Mouse (Mus musculus) hindbrain, embryonic 14.5 days (tissue): Measurements from ENCODE around the gene Snx3. TPM values are rescaled to one million over a fixed set of nuclear protein-coding genes. Genes with fewer than 3 reads are reported as not detected.

Experiments used
- ATAC-seq: fragments of 200-750 bp; cut with Nextera tagmentation; 2 replicates; pipeline ENCODE4 v1.8.0; 2017; ENCODE audit warnings: moderate number of reproducible peaks, mild to moderate bottlenecking, moderate TSS enrichment, moderate library complexity; ENCODE audit not compliant: low FRiP score
- DNase-seq: peaks from one replicate; pipeline ENCODE4 v3.0.0-alpha.2; 2015; ENCODE audit warnings: low spot score
- H3K27ac ChIP-seq: fragments of 300-500 bp; sonication (generic); 2 replicates; pipeline ENCODE4 v1.5.1; 2014; ENCODE audit warnings: mild to moderate bottlenecking, moderate library complexity
- H3K27me3 ChIP-seq: fragments of 300-500 bp; sonication (generic); 2 replicates; pipeline ENCODE4 v1.6.1; 2014; ENCODE audit warnings: mild to moderate bottlenecking, low read length, mixed read lengths; ENCODE audit not compliant: control insufficient read depth, insufficient read depth
- H3K36me3 ChIP-seq: fragments of 300-500 bp; sonication (generic); replicated peaks from 2 replicates; pipeline ENCODE4 v1.6.1; 2014; ENCODE audit not compliant: control insufficient read depth, insufficient read depth
- H3K4me1 ChIP-seq: fragments of 300-500 bp; sonication (generic); replicated peaks from 2 replicates; pipeline ENCODE4 v1.6.1; 2014; ENCODE audit warnings: antibody characterized with exemption, low read length, mixed read lengths; ENCODE audit not compliant: control insufficient read depth, insufficient read depth
- H3K4me2 ChIP-seq: fragments of 300-500 bp; sonication (generic); replicated peaks from 2 replicates; pipeline ENCODE4 v1.6.1; 2014; ENCODE audit warnings: mild to moderate bottlenecking, moderate library complexity
- H3K4me3 ChIP-seq: fragments of 300-500 bp; sonication (generic); replicated peaks from 2 replicates; pipeline ENCODE4 v1.5.1; 2014; ENCODE audit warnings: mild to moderate bottlenecking, low read length
- H3K9ac ChIP-seq: fragments of 300-500 bp; sonication (generic); 2 replicates; pipeline ENCODE4 v1.6.1; 2014
- H3K9me3 ChIP-seq: fragments of 300-500 bp; sonication (generic); 2 replicates; pipeline ENCODE4 v1.6.1; 2016; ENCODE audit warnings: low read length; ENCODE audit not compliant: control insufficient read depth
- whole genome bisulfite sequencing: fragments of 180-500 bp; shearing (Covaris S2); extraction: QIAGEN DNeasy Blood & Tissue Kit; methylation state at CpG from one replicate; pipeline ENCODE4 v1.1.7; 2014; 5-methylcytosine and 5-hydroxymethylcytosine counted together
- polyA plus RNA-seq: library from polyadenylated mRNA; unstranded; fragments of >200 nt; fragmentation: Nextera tagmentation; extraction: Ambion mirVana; gene quantifications from 2 replicates; pipeline ENCODE4 v1.2.1, GENCODE M21; 2014

Snx3 gene
- polyA plus RNA-seq, 1 experiment from 2014 or later: 296 TPM

DNA sequence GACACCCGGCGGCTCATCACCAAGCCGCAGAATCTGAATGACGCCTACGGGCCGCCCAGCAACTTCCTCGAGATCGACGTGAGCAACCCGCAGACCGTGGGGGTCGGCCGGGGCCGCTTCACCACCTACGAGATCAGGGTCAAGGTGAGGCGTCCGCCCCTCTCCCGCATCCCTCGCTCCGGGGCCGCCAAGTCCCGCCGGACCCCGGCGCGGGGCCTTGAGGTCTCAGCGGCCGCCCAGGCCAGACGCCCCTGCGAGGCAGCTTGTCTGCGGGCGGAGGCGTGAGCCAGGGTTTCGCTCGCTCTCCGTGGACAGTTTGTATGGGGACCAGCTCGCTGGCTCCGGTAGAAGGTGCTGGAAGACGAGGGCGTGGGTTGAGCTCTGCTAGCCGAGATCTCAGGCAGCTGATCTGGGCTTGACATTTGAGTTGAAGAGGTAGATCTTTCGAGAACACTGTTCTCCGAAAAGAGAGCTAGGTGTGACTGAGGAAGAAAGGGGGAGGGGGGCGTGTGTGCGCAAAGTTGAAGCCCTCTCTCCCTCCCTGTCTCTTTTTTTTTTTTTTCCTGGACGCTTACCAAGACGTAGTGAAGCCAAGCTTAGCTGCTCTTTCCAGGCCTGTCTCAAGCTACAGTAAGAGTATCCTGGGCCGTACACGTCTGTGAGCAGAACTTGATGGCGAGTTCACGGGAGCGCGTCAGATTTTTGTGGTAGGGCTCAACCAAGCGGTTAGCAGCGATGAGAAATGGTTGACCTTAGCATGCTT lies 700 bp downstream of the Snx3 start:
- Histone ChIP-seq H3K9me3 (no peaks in the 10 kb centered on the region), H3K4me2 (peak overlapping the region; percentile 84), H3K4me1 (peaks cover 15% of the 10 kb centered on the region), H3K36me3 (0 out of 2 replicates have a peak, but pooled peaks cover 3% of the 10 kb centered on the region), H3K4me3 (peak overlapping the region; percentile 90), H3K27me3 (no peaks in the 10 kb centered on the region), H3K9ac (peak overlapping the region; percentile 93), H3K27ac (peak overlapping the region; percentile 98)
- peak; percentile 32 for ATAC-seq
- under 1% methylated on average over 53 of the region's 55 CpGs for WGBS
- DNase-seq: peak; percentile 63

DNA sequence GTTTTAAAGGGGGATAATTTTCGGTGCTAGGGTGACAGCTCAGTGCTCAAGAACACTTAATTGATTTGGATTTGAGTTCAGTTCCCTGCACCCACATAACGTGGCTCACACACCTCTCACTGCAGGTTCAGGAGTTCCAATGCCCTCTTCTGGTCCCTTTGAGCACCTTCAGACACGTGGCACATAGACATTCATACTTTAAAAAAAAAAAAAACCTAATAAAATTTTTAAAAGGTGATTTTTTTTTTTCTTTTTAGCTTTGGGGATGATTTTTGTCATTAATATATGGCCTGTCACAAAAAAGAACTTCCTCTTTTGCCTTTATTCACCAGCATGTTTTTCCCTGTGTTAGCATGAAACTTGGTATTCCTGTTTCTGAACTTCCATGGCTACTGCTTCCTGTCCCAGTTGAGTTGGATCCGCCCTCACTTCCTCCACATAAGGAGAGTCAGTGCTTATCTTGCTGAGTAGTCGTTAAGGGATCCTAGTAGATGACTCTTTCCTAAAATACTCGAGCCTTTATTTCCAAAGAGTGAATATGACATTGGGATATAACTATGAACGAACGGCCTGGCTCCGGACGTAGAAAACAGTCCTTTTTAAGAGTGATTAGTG lies 2.4 kb downstream of the Snx3 start:
- peaks cover 15% of the 10 kb centered on the region for H3K4me1 ChIP-seq
- peaks cover 6% of the 10 kb centered on the region for H3K36me3 ChIP-seq
- DNase-seq (no peak), ATAC-seq (no peak)
- no peak overlapping the region for H3K4me3 ChIP-seq
- H3K4me2 ChIP-seq: no peak overlapping the region
- no peaks in the 10 kb centered on the region for H3K27me3 ChIP-seq
- no peak overlapping the region for H3K27ac ChIP-seq
- H3K9ac ChIP-seq: no peak overlapping the region
- H3K9me3 ChIP-seq: no peaks in the 10 kb centered on the region
- 89% methylated on average over 10 of the region's 10 CpGs for WGBS

DNA sequence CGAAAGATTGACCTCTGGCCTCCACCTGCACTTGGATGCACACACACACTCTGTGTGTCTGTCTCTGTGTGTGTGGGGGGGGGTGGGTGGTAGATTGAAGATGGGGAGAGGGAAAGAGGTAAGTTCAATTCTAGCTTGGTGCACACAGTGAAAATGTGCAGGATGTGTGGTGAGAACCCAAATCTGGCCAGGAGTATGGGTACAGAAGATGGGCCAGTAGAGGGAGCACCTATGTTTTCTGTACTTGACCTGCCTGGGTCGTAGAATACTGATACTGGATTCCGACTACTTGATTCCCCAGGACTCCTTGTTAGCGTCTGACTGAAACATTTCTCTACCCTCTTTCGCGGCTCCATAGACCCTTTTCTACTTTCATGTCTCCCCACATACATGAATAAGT lies 8.3 kb downstream of the Snx3 start:
- DNase-seq (no peak), ATAC-seq (no peak)
- Histone ChIP-seq H3K4me3 (no peak overlapping the region), H3K4me2 (no peak overlapping the region), H3K9me3 (no peaks in the 10 kb centered on the region), H3K36me3 (peaks cover 6% of the 10 kb centered on the region), H3K27ac (no peak overlapping the region), H3K4me1 (no peaks in the 10 kb centered on the region), H3K27me3 (no peaks in the 10 kb centered on the region), H3K9ac (no peak overlapping the region)
- WGBS: 90% methylated on average over 6 of the region's 6 CpGs

DNA sequence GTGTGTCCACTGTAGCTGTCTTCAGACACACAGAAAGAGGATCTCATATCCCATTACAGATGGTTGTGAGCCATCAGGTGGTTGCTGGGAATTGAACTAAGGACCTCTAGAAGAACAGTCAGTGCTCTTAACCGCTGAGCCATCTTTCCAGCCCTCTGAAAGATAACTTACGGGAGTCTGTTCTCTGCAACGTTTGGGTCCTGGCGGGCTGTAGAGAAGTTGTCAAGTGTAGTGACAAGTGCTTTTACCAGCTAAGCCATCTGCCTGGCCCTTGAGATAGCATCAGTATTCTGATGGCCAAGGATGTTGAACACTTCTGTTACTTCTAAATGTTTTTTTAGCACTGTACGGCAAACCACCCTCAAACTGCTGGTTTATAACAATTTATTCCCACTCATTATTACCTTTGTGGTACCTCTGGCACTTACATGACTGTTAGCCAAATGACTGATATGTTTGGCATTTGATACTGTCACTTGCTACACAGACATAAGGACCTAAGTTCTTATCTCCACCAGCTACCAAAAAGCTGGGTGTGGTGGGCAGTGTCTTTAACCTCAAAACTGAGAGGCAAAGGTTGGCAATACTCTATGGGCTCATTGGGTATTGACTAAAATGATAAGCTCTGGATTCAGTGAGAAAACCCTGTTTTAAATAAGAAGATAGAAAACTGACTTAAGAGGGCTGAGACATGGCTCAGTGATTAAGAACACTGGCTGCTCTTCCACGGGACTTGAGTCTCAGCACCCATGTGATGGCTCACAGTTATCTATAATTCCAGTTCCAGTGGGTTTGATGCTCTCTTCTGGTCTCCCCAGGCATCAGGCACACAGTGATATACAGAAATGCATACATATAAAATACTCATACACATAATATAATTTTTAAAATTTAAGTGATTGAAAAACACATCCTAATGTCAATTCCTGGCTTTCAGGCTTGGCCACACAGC lies 9.6 kb downstream of the Snx3 start:
- Histone ChIP-seq H3K27me3 (no peaks in the 10 kb centered on the region), H3K9ac (no peak overlapping the region), H3K27ac (no peak overlapping the region), H3K4me1 (no peaks in the 10 kb centered on the region), H3K4me3 (no peak overlapping the region), H3K9me3 (no peaks in the 10 kb centered on the region), H3K36me3 (peaks cover 6% of the 10 kb centered on the region), H3K4me2 (no peak overlapping the region)
- WGBS: 88% methylated on average over 6 of the region's 6 CpGs
- ATAC-seq (no peak), DNase-seq (no peak)

DNA sequence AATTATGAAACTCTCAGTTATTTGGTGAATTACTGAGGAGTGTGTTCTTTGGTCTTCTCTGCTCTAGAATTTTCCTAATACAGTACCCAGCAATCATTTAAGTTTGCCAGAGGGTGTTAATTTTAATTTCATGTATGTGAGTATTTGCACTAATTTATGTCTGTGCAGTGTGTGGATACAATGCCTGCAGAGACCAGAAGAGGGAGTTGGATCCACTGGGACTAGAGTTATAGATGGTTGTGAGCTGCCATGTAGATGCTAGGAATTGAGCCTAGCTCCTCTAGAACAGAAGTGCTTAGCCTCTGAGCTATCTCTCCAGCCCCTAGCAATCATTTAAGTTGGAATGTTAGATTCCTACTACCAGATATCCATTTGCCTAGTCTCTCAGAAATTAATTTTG lies 12.3 kb downstream of the Snx3 start:
- Histone ChIP-seq H3K27ac (no peak overlapping the region), H3K9me3 (no peaks in the 10 kb centered on the region), H3K4me2 (no peak overlapping the region), H3K36me3 (no peaks in the 10 kb centered on the region), H3K9ac (no peak overlapping the region), H3K4me3 (no peak overlapping the region), H3K4me1 (no peaks in the 10 kb centered on the region), H3K27me3 (no peaks in the 10 kb centered on the region)
- DNase-seq (no peak), ATAC-seq (no peak)

DNA sequence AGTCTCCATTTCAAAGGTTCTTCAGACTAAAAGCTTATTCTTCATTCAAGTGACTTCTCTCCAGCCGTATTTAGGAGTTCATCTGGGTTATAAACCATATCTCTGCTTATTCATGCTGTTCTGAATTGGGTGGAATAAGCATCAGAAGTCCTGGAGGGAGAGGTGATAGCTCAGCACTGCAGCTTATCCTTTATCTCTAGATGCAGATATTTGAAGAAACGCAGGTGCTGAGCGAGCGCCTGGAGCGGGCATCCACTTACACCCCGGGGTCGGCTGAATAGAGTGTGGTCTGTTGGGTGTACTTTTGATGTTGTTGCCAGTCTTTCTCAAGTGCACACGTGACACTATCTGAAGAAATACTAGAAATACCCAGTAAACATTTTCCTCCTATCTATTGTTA lies 16.5 kb downstream of the Snx3 start:
- ATAC-seq (no peak), DNase-seq (no peak)
- no peak overlapping the region for H3K27ac ChIP-seq
- no peaks in the 10 kb centered on the region for H3K9me3 ChIP-seq
- no peaks in the 10 kb centered on the region for H3K4me1 ChIP-seq
- WGBS: 92% methylated on average over 8 of the region's 8 CpGs
- no peaks in the 10 kb centered on the region for H3K36me3 ChIP-seq
- no peaks in the 10 kb centered on the region for H3K27me3 ChIP-seq
- H3K4me2 ChIP-seq: no peak overlapping the region
- no peak overlapping the region for H3K9ac ChIP-seq
- no peak overlapping the region for H3K4me3 ChIP-seq

DNA sequence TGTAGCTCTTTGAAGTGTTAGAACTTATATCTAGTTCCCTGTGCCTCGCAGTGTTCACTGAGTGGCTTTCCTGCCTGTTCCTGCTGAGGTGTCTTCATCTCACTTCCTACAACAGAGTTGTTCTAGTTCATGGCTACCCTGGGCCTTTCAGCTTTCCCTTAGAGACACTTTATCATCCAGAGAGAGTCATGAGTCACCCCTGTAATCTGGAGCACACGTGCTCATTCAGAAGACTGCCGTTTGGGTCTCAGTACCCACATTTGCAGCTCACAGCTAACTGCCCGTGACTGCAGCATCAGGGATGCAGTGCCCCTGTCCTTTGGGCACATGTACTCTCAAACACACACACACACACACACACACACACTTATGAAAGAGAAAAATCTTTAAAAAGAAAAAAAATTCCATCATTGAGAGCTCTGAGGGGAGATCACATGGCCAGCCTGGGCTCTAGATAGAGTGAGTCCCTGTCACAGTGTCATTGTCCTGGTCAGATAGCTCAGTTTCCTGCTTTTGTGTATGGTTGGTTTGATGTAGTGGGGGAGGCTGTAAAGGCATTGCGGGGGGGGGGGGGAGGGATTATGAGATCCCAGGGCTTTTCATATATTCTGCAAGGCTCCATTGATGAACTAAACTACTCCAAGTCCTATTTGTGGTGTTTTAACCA lies 19.6 kb downstream of the Snx3 start:
- H3K27ac ChIP-seq: no peak overlapping the region
- H3K4me1 ChIP-seq: no peaks in the 10 kb centered on the region
- H3K9ac ChIP-seq: no peak overlapping the region
- H3K9me3 ChIP-seq: no peaks in the 10 kb centered on the region
- H3K36me3 ChIP-seq: peaks cover 6% of the 10 kb centered on the region; the same call in 1 of the 2 replicates
- ATAC-seq: no peak
- H3K4me2 ChIP-seq: no peak overlapping the region
- DNase-seq: no peak
- 58% methylated on average over 5 of the region's 5 CpGs for WGBS
- H3K4me3 ChIP-seq: no peak overlapping the region
- no peaks in the 10 kb centered on the region for H3K27me3 ChIP-seq

DNA sequence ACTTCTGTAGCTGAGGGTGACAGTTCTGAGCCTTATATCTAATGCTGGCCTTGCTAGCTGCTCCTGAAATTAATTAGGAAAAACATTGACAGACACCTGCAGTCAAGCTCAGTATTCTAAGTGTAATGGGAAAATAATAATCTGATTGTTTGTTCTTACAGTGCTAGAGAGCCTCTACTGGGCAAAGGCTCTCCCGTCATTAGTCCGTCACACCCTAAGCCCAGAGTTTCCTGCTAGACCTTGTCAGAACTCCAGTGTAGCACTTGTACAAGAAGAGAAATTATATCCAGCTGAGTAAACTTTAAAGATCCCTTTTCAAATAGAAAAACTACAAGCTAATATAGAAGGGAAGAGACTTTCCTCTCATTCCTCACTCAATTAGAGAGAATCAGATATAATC lies 21.1 kb downstream of the Snx3 start:
- no peak for DNase-seq
- no peak overlapping the region for H3K4me2 ChIP-seq
- 57% methylated on average over 2 of the region's 2 CpGs for whole genome bisulfite sequencing
- H3K9me3 ChIP-seq: no peaks in the 10 kb centered on the region
- no peaks in the 10 kb centered on the region for H3K4me1 ChIP-seq
- ATAC-seq: no peak
- H3K9ac ChIP-seq: no peak overlapping the region
- no peak overlapping the region for H3K4me3 ChIP-seq
- H3K36me3 ChIP-seq: peaks cover 18% of the 10 kb centered on the region; the same call in 1 of the 2 replicates
- no peaks in the 10 kb centered on the region for H3K27me3 ChIP-seq
- no peak overlapping the region for H3K27ac ChIP-seq
